ENCODE assay signal across 11 mouse cellular contexts in the genomic region with DNA sequence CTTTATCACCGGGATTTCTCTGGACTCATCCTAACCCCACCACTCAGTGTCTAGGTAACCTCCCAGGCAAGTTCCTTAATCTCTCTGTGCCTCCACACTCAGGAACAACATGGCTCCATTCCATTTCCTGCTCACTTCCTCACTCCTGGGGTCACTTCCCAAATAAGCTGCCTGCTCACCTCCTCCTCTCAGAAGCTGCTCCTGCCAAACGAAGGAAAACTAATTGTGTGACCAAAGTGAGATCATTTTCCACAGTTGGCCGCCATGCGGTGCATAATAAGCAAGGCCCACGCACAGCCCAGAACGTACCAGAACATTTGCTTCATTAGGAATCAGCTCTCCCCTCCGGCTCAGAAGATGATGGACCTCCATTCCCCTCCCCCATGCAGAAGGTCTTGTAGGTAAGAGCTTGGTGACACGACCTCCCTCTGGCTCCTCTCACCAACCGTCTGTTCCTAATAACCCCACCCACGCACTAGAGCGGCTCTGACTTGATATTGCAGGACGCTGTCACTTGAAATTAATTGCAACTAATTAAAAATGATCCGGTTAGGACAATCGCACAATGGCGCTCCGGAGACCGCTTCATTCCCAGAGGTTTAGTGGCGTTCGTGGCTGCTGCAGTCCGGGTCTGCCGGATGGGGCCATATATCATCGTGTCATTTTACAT. TPM values are rescaled to one million over a fixed set of nuclear protein-coding genes. Genes with fewer than 3 reads are reported as not detected.
A peak's percentile ranks its signal among the peaks of the same experiment; 100 is the strongest.
DNase-seq lines count a peak whose midpoint lies in the region; TF ChIP-seq lines count a peak whose summit lies in the region.
"Had no signal": no experiment of that assay in that cellular context is flagged by ENCODE, and none has a peak within 500 bp of the region (broad histone marks: within the 10 kb centered on the region; RNA-seq: fewer than 3 reads in every experiment).

No protein-coding gene starts in this region.

- H3K36me3 ChIP-seq in hindbrain, embryonic 10.5 days: no peaks in the 10 kb centered on the region
- H3K36me3 ChIP-seq: intestine, embryonic 15.5 days had no signal

- intact Hi-C loops in left cerebral cortex, postnatal 14 days (cut with DNase I): no loop called here
- intact Hi-C loops in gastrocnemius, adult 2 months (cut with DNase I): no loop called here

- peak; percentile 30 to 56 for DNase-seq in left cerebral cortex, postnatal 14 days (ENCODE audit: low spot score in 2 of 2)
- DNase-seq in left cerebral cortex, adult 9 months (ENCODE audit: low spot score in 2 of 2): no peak
- peak; percentile 42 for DNase-seq in hindbrain, embryonic 10.5 days (ENCODE audit: low spot score)
- DNase-seq in kidney, postnatal 14 days: peak; percentile 59
- peak; percentile 42 for DNase-seq in neural tube, embryonic 10.5 days (ENCODE audit: extremely low spot score, low spot score)
- DNase-seq in spleen, postnatal 4 days (ENCODE audit: low spot score in 2 of 2): no peak
- no peak for DNase-seq in gastrocnemius, adult 2 months
- DNase-seq in cerebellum, postnatal 10 days: no peak
- DNase-seq: heart, adult 2 months had no signal

- peaks cover 5% of the 10 kb centered on the region; the same call in 1 of the 2 replicates for H3K27me3 ChIP-seq in hindbrain, embryonic 10.5 days (ENCODE audit: insufficient read depth, poor library complexity, severe bottlenecking)
- H3K27me3 ChIP-seq: intestine, embryonic 15.5 days had no signal

- H3K27ac ChIP-seq in hindbrain, embryonic 10.5 days: 0 out of 2 replicates have a peak overlapping the region, but pooled peaks have one; percentile 3
- H3K27ac ChIP-seq in gastrocnemius, adult 2 months: no peak overlapping the region
- H3K27ac ChIP-seq: heart, adult 2 months; intestine, embryonic 15.5 days; liver, embryonic 14.5 days had no signal

- whole genome bisulfite sequencing in hindbrain, embryonic 10.5 days: 81% methylated on average over 22 of the region's 22 CpGs

- TF ChIP-seq CTCF in gastrocnemius, adult 2 months (IDR thresholded peaks at IDR 0.05): no peak

- peaks cover 17% of the 10 kb centered on the region for H3K4me1 ChIP-seq in hindbrain, embryonic 10.5 days (replicated peaks)
- H3K4me1 ChIP-seq: intestine, embryonic 15.5 days had no signal

- no peak overlapping the region for H3K4me3 ChIP-seq in hindbrain, embryonic 10.5 days
- no peak overlapping the region for H3K4me3 ChIP-seq in gastrocnemius, adult 2 months
- H3K4me3 ChIP-seq: heart, adult 2 months; intestine, embryonic 15.5 days had no signal

- H3K9me3 ChIP-seq in hindbrain, embryonic 10.5 days: no peaks in the 10 kb centered on the region
- H3K9me3 ChIP-seq: intestine, embryonic 15.5 days had no signal

RNA-seq across cellular contexts. Expression of gene Zfp503, which starts 26.9 kb away (rescaled TPM):
- 1 to 10 TPM; 1.7 to 3.6 TPM for total RNA-seq in left cerebral cortex, postnatal 14 days (2021)
- polyA plus RNA-seq in hindbrain, embryonic 10.5 days (2016; fragmentation: Nextera tagmentation; extraction: Ambion mirVana): 12.3 and 20.0 TPM in 2 replicates
- 10 to 100 TPM in 1 of 2 experiments, 1 to 10 TPM in 1; 8.1 to 10.7 TPM for total RNA-seq in gastrocnemius, adult 2 months (2021)

RNA-seq across cellular contexts. Expression of gene Lrmda, which starts 57.0 kb away (rescaled TPM):
- under 1 TPM; 0.66 to 0.97 TPM for total RNA-seq in left cerebral cortex, postnatal 14 days (2021)
- 0.47 and 0.55 TPM in 2 replicates for polyA plus RNA-seq in hindbrain, embryonic 10.5 days (2016; fragmentation: Nextera tagmentation; extraction: Ambion mirVana)
- 1 to 10 TPM; 2.6 to 2.9 TPM for total RNA-seq in gastrocnemius, adult 2 months (2021)

Comparison
In these comparisons a context has a peak if more than half of its experiments do, and no peak if none do; other contexts are left out.
1. DNase-seq: peak in left cerebral cortex, postnatal 14 days (2 of 2), hindbrain, embryonic 10.5 days (single experiment), kidney, postnatal 14 days (single experiment) and neural tube, embryonic 10.5 days (single experiment); none in left cerebral cortex, adult 9 months (0 of 2), spleen, postnatal 4 days (0 of 2), gastrocnemius, adult 2 months (single experiment) and cerebellum, postnatal 10 days (0 of 2).